Mouse (Mus musculus): Measurements from ENCODE around the gene Adora2a.
"Not testable (repeated sequence)": the region's sequence is repeated elsewhere in the genome, so short reads cannot be mapped to it uniquely, and the experiment has no call there.

Adora2a gene

DNA sequence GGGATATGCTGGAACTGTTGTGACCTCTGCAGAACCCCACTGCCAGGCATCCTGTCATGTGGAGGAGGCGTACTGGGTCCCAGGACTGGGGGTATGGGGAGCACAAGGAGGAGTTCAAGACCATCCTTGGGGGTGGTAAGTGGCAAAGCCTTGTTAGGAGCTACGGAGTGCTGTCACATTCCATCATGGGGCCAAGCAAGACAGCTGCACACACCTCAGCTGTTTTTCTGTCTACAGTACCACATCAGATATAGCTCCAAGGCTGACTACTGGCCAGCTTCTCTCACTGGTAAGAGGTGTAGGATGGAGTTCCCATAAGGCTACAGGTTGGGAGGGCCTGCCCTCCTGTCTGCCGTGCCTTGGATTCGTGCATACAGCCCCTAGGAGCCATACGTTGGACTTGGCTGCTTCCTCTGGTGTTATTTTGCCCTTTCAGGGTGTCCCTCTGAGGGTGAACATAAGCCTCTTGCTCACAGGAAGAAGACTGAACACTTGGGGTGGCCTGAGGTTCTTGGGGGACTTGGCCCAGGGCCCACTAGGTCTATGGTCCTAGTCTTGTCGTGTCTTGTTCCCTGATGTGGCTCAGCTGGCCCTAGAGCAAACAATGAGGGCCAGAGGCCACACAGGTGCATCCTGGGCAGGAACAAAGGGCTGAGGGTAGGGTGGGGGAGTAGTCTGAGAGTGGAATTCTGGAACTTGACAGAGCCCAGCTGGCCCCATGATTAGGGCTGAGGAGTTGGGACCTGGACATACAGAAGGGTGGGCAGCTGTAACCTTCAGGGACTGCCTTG lies 2.3 kb upstream of the Adora2a start:
- no peak for DNase-seq (ENCODE audit: low spot score)

DNA sequence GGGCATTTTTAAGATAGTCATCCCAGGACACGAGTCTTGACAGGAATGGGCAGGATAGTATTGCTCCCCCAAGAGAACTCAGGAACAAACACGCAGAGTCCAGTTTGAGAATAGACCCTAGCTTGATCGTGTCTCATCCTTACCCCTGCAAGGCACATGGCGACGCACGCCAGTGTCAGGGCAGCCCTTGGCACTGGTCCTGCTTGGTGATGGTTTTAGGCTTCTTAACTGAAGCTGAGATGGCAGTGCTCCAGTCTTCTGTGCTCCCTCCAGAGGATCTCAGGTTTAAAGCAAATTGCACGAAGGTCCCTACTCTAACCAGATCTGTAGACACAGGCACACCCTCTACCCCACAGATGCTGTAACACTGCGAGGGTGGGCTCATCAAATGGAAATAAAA lies 921 bp upstream of the Adora2a start:
- no peak for DNase-seq (ENCODE audit: low spot score)

DNA sequence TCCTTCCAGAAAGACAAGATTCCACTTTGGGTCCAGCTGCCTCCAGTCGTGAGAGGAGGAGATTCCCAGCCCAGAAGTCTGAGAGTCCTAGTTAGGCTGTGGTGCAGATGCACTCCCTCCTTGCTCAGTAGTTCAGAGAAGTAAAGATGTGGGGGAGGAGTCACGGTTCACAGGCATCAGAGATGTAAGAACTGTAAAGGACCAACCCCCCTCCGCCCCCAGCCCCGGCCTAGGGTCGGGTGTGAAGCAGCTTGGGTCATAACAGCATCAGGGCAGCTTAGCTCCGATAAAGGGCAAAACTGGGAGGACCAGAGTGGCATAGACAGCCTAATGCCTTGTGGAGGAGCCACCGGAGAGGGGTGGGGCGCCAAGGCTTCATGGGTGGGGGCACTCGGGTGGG lies 205 bp upstream of the Adora2a start:
- DNase-seq (ENCODE audit: low spot score), result no peak

- peak; percentile 85 for DNase-seq (ENCODE audit: low spot score)
Observed at GRCm38 (mm10) chr10:75316908-75317761, 458 bp downstream of the Adora2a start.

- no peak for DNase-seq (ENCODE audit: low spot score)
Observed at GRCm38 (mm10) chr10:75318206-75318605, 1.5 kb downstream of the Adora2a start.

DNA sequence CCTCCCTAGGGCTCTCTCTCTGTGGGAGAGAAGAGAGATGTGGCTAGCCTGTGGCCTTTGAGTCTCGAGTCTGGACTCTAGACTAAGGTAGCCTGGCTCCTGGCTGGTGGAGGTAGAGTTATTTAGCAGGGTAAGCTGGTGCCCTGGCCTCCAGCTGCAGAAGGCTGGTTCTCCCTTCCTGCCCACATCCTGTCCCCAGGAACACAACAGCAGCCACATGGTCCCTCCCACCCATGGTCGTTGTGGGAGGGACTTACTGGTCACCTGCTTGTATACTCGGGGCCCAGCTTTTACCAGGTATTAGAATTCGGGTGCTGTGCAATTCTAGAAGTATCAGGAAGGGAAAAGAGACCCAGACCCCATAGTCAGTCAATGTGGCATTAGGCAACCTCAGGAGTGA lies 3.6 kb downstream of the Adora2a start:
- no peak for DNase-seq (ENCODE audit: low spot score)

DNA sequence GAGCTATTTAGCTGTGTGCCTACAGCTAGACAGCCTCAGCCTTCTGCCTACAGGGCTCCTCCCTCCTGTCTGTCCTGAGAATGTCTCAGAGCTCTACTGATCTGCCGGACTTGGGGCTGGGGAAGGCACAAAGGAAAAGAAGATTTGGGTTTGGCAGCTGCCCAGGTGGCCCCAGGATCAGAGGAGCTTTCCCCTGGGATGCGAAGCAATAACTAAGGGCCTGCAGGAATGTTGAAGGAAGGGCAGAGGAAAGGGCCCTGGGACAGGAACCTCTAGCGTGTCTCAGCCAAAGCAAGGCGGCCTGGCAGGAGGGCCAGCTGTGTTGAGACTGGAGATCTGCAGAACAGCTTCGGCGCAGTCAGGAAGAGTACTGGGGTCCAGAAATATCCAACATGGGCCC lies 6.3 kb downstream of the Adora2a start:
- DNase-seq (ENCODE audit: low spot score), result no peak

DNA sequence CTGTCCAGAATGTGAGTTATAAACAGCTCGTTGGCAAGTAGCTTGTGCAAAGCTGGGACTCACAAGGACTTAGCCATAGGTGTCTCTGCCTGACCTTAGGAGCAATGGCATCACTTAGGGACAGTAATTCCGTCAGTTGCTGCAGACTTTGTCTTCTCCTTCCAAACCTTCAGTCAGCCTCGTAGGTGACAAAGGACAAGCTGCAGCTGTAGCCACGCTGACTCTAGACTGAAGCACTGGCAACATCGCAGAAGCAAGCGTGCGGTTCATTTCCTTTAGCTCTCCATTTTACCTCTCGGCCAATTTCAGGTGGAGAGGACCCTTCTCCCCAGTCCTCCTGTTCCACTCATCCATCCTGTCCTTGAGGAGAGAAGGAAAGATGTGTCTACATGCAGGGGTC lies 7.3 kb downstream of the Adora2a start:
- DNase-seq (ENCODE audit: low spot score), result no peak

DNA sequence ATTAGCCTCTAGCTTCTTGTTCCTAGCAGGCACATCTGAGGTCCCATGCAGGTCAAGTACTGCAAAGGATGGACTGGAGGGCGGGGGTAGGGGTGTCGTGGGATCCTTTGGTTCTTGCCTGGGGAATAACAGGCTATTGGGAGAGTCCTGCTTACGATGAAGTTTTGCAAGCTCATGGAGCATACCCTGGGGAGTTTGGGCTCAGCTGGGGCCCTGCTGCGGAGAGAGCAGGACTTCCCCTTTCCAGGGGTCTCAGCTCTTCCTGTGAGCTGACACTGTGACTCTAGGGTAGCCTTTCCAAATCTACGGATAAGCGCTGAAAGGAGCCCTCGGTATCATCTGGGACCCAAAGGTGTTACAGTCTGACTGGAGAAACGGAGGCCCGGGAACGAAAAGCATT lies 7.7 kb downstream of the Adora2a start:
- DNase-seq (ENCODE audit: low spot score), result no peak

GRCm38 (mm10) chr10:75325821-75326220 lies 9.1 kb downstream of the Adora2a start:
- no peak for DNase-seq (ENCODE audit: low spot score)

DNA sequence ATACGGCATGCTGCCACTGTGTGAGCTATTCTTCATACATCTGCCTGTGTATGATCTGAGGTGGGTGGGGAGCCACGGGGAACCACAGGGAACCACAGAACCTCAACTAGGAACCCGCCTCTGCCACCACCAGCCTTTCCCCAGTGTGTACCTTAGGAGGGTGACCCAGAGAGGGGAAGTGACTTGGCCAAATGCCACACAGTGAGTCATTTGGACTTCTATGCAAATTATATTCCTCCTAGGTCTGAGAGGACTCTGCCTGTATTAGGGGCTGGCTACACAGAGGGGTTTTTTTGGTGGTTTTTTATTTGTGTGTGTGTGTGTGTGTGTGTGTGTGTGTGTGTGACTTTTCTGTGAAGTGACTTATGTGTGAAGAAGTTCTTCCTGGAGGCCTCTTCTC lies 9.9 kb downstream of the Adora2a start:
- DNase-seq (ENCODE audit: low spot score), result no peak

DNA sequence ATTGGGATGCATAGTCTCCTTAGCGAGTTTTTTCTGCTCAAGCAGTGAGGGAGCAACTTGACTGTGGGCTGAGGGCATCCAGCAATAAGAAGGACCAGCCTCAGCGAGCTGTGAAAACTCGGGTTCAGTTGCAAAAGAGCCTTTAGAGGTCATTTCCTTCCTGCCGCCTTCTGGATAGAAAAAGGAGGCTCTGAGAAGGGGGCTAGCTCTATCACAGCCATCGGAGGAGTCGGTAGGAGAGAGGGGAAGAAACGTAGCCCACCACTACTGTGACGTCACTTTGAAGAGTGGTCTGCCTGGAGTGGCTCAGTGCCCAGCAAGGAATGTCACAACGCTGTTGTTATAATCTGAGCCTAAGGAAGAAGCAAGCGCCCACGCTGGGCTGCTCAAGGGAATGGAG lies 10.4 kb downstream of the Adora2a start:
- DNase-seq (ENCODE audit: low spot score), result no peak

- no peak for DNase-seq (ENCODE audit: low spot score)
Observed at GRCm38 (mm10) chr10:75328201-75328704, 11.6 kb downstream of the Adora2a start.

GRCm38 (mm10) chr10:75332268-75332667 lies 15.6 kb downstream of the Adora2a start:
- no peak for DNase-seq (ENCODE audit: low spot score)

DNA sequence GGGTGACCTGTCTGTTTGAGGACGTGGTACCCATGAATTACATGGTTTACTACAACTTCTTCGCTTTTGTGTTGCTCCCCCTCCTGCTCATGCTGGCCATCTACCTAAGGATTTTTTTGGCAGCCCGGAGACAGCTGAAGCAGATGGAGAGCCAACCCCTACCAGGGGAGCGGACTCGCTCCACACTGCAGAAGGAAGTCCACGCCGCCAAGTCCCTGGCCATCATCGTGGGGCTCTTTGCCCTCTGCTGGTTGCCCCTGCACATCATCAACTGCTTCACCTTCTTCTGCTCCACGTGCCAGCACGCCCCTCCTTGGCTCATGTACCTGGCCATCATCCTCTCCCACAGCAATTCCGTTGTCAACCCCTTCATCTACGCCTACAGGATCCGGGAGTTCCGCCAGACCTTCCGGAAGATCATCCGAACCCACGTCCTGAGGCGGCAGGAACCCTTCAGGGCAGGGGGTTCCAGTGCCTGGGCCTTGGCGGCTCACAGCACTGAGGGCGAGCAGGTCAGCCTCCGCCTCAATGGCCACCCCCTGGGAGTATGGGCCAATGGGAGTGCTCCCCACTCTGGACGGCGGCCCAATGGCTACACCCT lies 16.6 kb downstream of the Adora2a start:
- DNase-seq (ENCODE audit: low spot score), result no peak

- DNase-seq (ENCODE audit: low spot score), result no peak
Observed at GRCm38 (mm10) chr10:75334175-75334574, 17.5 kb downstream of the Adora2a start.

- DNase-seq (ENCODE audit: low spot score), result no peak
Observed at GRCm38 (mm10) chr10:75335075-75335474, 18.4 kb downstream of the Adora2a start.

DNA sequence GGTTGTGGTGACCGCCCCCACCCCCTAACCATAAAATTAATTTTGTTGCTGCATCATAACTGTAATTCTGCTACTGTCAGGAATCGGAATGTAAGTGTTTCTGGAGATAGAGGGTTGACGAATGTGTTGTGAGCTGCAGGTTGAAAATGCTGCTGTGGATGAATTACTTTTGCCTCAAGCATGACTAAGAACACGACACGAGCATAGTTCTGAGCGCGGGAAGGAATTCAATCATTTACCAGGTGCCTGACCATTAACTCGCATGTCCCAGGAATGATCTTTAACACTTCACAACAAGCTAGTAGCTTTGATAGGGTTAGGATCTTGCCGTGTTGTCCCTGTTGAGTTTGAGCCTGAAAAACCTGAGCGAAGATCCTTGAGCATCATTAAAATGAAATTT lies 20.6 kb downstream of the Adora2a start:
- no peak for DNase-seq (ENCODE audit: low spot score)

GRCm38 (mm10) chr10:75338852-75339251 lies 22.2 kb downstream of the Adora2a start:
- DNase-seq (ENCODE audit: low spot score), result no peak

DNA sequence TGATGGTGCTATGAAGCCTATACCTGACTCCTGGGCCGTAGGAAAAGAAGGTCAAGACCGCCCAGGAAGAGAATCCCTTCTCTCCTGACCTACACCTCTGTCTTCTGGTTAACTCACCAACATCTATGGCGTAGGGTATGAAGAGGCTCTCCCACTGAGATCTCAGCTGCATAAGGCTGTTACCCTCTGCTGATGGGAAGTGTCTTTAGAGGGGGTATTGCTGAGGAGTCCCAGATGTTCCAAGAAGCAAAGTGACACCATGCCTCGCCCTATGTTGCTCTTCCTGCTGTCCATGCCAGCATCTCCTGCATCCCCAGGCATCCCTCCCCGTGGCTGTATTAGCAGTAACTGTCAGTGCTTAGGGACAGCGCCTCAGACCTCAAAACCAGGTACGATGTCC lies 22.7 kb downstream of the Adora2a start:
- no peak for DNase-seq (ENCODE audit: low spot score)

- no peak for DNase-seq (ENCODE audit: low spot score)
Observed at GRCm38 (mm10) chr10:75341936-75342335, 25.3 kb downstream of the Adora2a start.

GRCm38 (mm10) chr10:75344563-75344962 lies 27.9 kb downstream of the Adora2a start:
- not testable (repeated sequence) for DNase-seq (ENCODE audit: low spot score)

DNA sequence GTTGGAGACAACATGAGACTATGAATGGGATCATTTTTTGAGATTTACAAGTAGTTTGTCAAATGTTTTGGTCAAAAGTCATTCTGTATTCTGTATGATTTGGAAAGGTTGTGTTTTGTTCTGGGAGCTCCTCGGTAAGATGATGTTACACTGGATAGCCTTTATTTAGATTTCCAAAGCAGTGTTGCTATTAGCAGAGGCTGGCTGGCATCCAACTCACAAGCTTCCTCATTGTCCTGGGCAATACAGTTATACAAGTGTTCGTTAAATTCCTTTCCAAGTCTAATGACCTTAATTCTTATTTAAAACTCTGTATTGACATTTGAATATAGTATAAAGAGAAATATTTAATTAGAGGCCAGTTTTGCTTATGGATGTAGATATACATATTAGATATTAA lies 28.6 kb downstream of the Adora2a start:
- no peak for DNase-seq (ENCODE audit: low spot score)

All from testis, postnatal 10 days (tissue).